Mouse (Mus musculus): ENCODE measurements around the gene Prss40. TPM values are rescaled to one million over a fixed set of nuclear protein-coding genes. Genes with fewer than 3 reads are reported as not detected.

Gene Prss40
- polyA plus RNA-seq (2015; fragmentation: Nextera tagmentation; extraction: Ambion mirVana) = not detected in 2 replicates

GRCm38 (mm10) chr1:34560843-34561242 lies at the start of gene Prss40:
TSS of gene Prss40 (minus strand) at chr1:34560943.
- Histone ChIP-seq H3K4me2 (no peak within 1 kb of the TSS), H3K27me3 (no peaks in the 10 kb centered on the region), H3K9ac (no peak within 1 kb of the TSS), H3K4me1 (replicated peaks) (no peaks in the 10 kb centered on the region), H3K36me3 (replicated peaks) (no peaks in the 10 kb centered on the region), H3K27ac (replicated peaks) (no peak within 1 kb of the TSS), H3K4me3 (replicated peaks) (no peak within 1 kb of the TSS), H3K9me3 (replicated peaks) (no peaks in the 10 kb centered on the region)
- 72% methylated on average over 15 of the region's 15 CpGs for WGBS (ENCODE audit: insufficient replicate concordance)
- ATAC-seq (ENCODE audit: insufficient read depth) = no peak

- WGBS (ENCODE audit: insufficient replicate concordance) = 14% methylated on average over 8 of the region's 8 CpGs
- no peak for ATAC-seq (ENCODE audit: insufficient read depth)
Observed at GRCm38 (mm10) chr1:34602363-34602762, 41.6 kb upstream of the Prss40 start.

GRCm38 (mm10) chr1:34601323-34602047 lies 40.7 kb upstream of the Prss40 start:
- Histone ChIP-seq H3K4me3 (replicated peaks) (no peak overlapping the region), H3K4me1 (replicated peaks) (no peaks in the 10 kb centered on the region), H3K36me3 (replicated peaks) (no peaks in the 10 kb centered on the region), H3K4me2 (no peak overlapping the region), H3K9ac (no peak overlapping the region), H3K27me3 (no peaks in the 10 kb centered on the region), H3K9me3 (replicated peaks) (no peaks in the 10 kb centered on the region), H3K27ac (replicated peaks) (no peak overlapping the region)
- 57% methylated on average over 3 of the region's 3 CpGs for WGBS (ENCODE audit: insufficient replicate concordance)
- ATAC-seq (ENCODE audit: insufficient read depth) = no peak

More at GRCm38 (mm10) chr1:34602363-34602762, 41.6 kb upstream of the Prss40 start:
- Histone ChIP-seq H3K4me3 (replicated peaks) (no peak overlapping the region), H3K9me3 (replicated peaks) (no peaks in the 10 kb centered on the region), H3K4me2 (no peak overlapping the region), H3K36me3 (replicated peaks) (no peaks in the 10 kb centered on the region), H3K4me1 (replicated peaks) (no peaks in the 10 kb centered on the region), H3K9ac (no peak overlapping the region), H3K27ac (replicated peaks) (no peak overlapping the region), H3K27me3 (no peaks in the 10 kb centered on the region)

- Histone ChIP-seq H3K27ac (replicated peaks) (no peak overlapping the region), H3K4me1 (replicated peaks) (no peaks in the 10 kb centered on the region), H3K4me3 (replicated peaks) (no peak overlapping the region), H3K4me2 (no peak overlapping the region), H3K9ac (no peak overlapping the region), H3K36me3 (replicated peaks) (no peaks in the 10 kb centered on the region), H3K27me3 (no peaks in the 10 kb centered on the region), H3K9me3 (replicated peaks) (no peaks in the 10 kb centered on the region)
- no peak for ATAC-seq (ENCODE audit: insufficient read depth)
- 65% methylated on average over 15 of the region's 15 CpGs for WGBS (ENCODE audit: insufficient replicate concordance)
Observed at GRCm38 (mm10) chr1:34600000-34600399, 39.3 kb upstream of the Prss40 start.

- Histone ChIP-seq H3K4me2 (no peak overlapping the region), H3K27me3 (no peaks in the 10 kb centered on the region), H3K4me1 (replicated peaks) (no peaks in the 10 kb centered on the region), H3K9ac (no peak overlapping the region), H3K36me3 (replicated peaks) (no peaks in the 10 kb centered on the region), H3K4me3 (replicated peaks) (no peak overlapping the region), H3K9me3 (replicated peaks) (no peaks in the 10 kb centered on the region), H3K27ac (replicated peaks) (no peak overlapping the region)
- 65% methylated on average over 22 of the region's 22 CpGs for WGBS (ENCODE audit: insufficient replicate concordance)
- no peak for ATAC-seq (ENCODE audit: insufficient read depth)
Observed at GRCm38 (mm10) chr1:34587298-34588096, 26.8 kb upstream of the Prss40 start.

GRCm38 (mm10) chr1:34584736-34585135 lies 24.0 kb upstream of the Prss40 start:
- H3K4me2 ChIP-seq = no peak overlapping the region
- ATAC-seq (ENCODE audit: insufficient read depth) = no peak
- no peak overlapping the region for H3K9ac ChIP-seq
- no peak overlapping the region for H3K27ac ChIP-seq (replicated peaks)
- no peaks in the 10 kb centered on the region for H3K4me1 ChIP-seq (replicated peaks)
- WGBS (ENCODE audit: insufficient replicate concordance) = 54% methylated on average over 4 of the region's 4 CpGs
- no peak overlapping the region for H3K4me3 ChIP-seq (replicated peaks)
- H3K9me3 ChIP-seq (replicated peaks) = no peaks in the 10 kb centered on the region
- H3K27me3 ChIP-seq = peaks cover 10% of the 10 kb centered on the region
- H3K36me3 ChIP-seq (replicated peaks) = no peaks in the 10 kb centered on the region

GRCm38 (mm10) chr1:34583821-34584263 lies 23.1 kb upstream of the Prss40 start:
- ATAC-seq (ENCODE audit: insufficient read depth) = no peak
- H3K4me1 ChIP-seq (replicated peaks) = peaks cover 5% of the 10 kb centered on the region; the same call in 1 of the 2 replicates
- H3K27me3 ChIP-seq = peaks cover 19% of the 10 kb centered on the region
- H3K4me3 ChIP-seq (replicated peaks) = no peak overlapping the region
- H3K36me3 ChIP-seq (replicated peaks) = no peaks in the 10 kb centered on the region
- H3K9me3 ChIP-seq (replicated peaks) = no peaks in the 10 kb centered on the region
- 28% methylated on average over 4 of the region's 4 CpGs for WGBS (ENCODE audit: insufficient replicate concordance)
- no peak overlapping the region for H3K9ac ChIP-seq
- H3K27ac ChIP-seq (replicated peaks) = no peak overlapping the region
- H3K4me2 ChIP-seq = no peak overlapping the region

GRCm38 (mm10) chr1:34582218-34582617 lies 21.5 kb upstream of the Prss40 start:
- Histone ChIP-seq H3K4me2 (no peak overlapping the region), H3K4me3 (replicated peaks) (no peak overlapping the region), H3K9ac (no peak overlapping the region), H3K4me1 (replicated peaks) (peaks cover 5% of the 10 kb centered on the region; the same call in 1 of the 2 replicates), H3K27ac (replicated peaks) (no peak overlapping the region), H3K36me3 (replicated peaks) (no peaks in the 10 kb centered on the region), H3K27me3 (peaks cover 27% of the 10 kb centered on the region), H3K9me3 (replicated peaks) (no peaks in the 10 kb centered on the region)
- 64% methylated on average over 6 of the region's 6 CpGs for WGBS (ENCODE audit: insufficient replicate concordance)
- no peak for ATAC-seq (ENCODE audit: insufficient read depth)

- 4% methylated on average over 18 of the region's 18 CpGs for WGBS (ENCODE audit: insufficient replicate concordance)
- no peak overlapping the region for H3K9ac ChIP-seq
- no peaks in the 10 kb centered on the region for H3K9me3 ChIP-seq (replicated peaks)
- ATAC-seq (ENCODE audit: insufficient read depth) = no peak
- peaks cover 27% of the 10 kb centered on the region for H3K27me3 ChIP-seq
- peaks cover 5% of the 10 kb centered on the region; the same call in 1 of the 2 replicates for H3K4me1 ChIP-seq (replicated peaks)
- no peaks in the 10 kb centered on the region for H3K36me3 ChIP-seq (replicated peaks)
- H3K4me2 ChIP-seq = peak overlapping the region; percentile 49
- no peak overlapping the region for H3K27ac ChIP-seq (replicated peaks)
- H3K4me3 ChIP-seq (replicated peaks) = no peak overlapping the region
Observed at GRCm38 (mm10) chr1:34579782-34580356, 19.1 kb upstream of the Prss40 start.

- under 1% methylated on average over 53 of the region's 53 CpGs for WGBS (ENCODE audit: insufficient replicate concordance)
- Histone ChIP-seq H3K27me3 (peaks cover 27% of the 10 kb centered on the region), H3K4me2 (peak within 1 kb of the TSS; percentile 49), H3K36me3 (replicated peaks) (no peaks in the 10 kb centered on the region), H3K4me1 (replicated peaks) (peaks cover 5% of the 10 kb centered on the region; the same call in 1 of the 2 replicates), H3K9ac (no peak within 1 kb of the TSS), H3K9me3 (replicated peaks) (no peaks in the 10 kb centered on the region), H3K27ac (replicated peaks) (no peak within 1 kb of the TSS), H3K4me3 (replicated peaks) (no peak within 1 kb of the TSS)
- ATAC-seq (ENCODE audit: insufficient read depth) = peak; percentile 51
Observed at GRCm38 (mm10) chr1:34578851-34579781, 18.4 kb upstream of the Prss40 start, which contains the start of gene Amer3. TSS of gene Amer3 (plus strand) at chr1:34579657.

Measured in liver, embryonic 15.5 days (tissue).